Mouse (Mus musculus): ENCODE results near the gene Pitx3.
"Not testable (repeated sequence)": the region's sequence is repeated elsewhere in the genome, so short reads cannot be mapped to it uniquely, and the experiment has no call there.

The Pitx3 gene

GRCm38 (mm10) chr19:46147511-46148371, at the start of gene Pitx3:
Pitx3 (minus strand) TSS chr19:46148326.
- DNase-seq (ENCODE audit: low read depth), result no peak

DNA sequence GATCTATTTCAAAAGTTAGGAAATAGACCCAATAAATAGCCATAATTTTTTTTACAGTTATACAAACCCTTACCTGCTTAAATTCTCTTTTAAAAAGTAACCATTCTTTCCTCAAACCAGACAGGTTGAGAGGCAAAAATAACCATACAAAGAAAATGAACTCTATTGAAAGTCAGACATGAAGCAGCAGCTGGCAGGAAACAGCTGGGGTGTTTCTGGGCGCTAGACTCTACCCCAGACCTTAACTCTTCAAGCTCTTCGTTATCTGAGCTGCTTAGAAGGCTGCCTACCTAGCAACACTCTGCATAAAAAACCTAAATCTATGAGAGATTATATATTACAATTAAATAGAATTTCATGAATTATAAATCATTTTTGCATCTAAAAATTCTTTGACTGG, 39.1 kb upstream of the Pitx3 start:
- DNase-seq (ENCODE audit: low read depth), result no peak

GRCm38 (mm10) chr19:46186611-46187010, 38.5 kb upstream of the Pitx3 start:
- DNase-seq (ENCODE audit: low read depth), result no peak

DNA sequence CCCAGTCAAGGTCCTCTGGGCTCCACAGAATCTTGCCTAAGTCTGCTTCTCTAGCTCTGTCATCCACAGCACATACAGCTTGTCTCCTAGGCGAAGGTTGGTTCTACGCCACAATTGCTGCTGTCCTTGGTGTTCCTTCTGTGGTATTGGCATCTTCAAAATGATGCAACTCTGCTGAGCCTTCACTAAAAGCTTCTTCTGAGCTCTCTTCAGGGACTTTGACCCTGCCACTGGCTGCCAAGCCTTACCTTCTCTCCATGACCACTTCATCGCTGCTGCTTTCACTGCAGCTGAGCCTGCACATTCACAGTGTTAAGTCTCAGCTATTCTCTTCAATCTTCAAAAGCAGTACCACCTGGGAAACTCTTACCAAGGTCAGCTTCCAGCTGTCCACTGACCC, 34.1 kb upstream of the Pitx3 start:
- no peak for DNase-seq (ENCODE audit: low read depth)

DNA sequence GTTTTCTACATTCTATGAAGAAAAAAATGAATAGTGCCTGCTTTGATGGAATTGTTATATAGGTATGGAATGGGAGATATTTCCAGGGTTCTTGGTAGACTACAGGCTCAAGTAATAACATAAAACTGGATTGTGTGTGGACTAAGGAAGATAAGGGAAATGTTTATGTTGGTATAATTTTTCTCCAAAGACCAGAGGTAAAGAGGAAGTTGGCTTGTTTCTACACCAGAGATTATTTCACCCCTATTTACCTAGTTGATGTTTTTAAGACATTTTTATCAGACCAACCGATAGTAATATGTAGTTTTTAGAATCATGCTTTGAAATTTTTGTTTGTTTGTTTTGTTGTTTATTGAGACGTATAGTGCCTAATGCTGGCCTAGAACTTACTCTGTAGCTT, 32.1 kb upstream of the Pitx3 start:
- DNase-seq (ENCODE audit: low read depth), result no peak

- no peak for DNase-seq (ENCODE audit: low read depth)
Measured at GRCm38 (mm10) chr19:46177046-46177445, 28.9 kb upstream of the Pitx3 start.

- no peak for DNase-seq (ENCODE audit: low read depth)
Measured at GRCm38 (mm10) chr19:46175173-46175572, 27.0 kb upstream of the Pitx3 start.

DNA sequence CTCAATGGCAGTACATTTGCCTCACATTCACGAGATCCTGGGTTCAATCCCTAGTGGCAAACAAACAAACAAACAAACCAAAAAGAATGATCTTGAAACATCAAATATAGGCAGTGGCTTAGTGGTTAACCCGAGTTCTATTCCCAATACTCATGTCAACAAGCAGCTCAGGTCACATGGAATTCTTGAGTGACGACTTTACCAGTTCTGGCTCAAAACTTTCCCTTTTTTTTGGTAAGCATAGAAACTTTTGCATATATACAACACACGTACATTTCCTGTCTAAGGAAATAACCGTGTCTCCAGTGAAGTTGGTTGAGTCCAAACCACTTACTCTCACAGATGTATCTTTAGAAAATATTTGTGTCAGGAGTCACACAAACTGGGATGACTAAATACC, 24.4 kb upstream of the Pitx3 start:
- no peak for DNase-seq (ENCODE audit: low read depth)

- DNase-seq (ENCODE audit: low read depth), result no peak
Measured at GRCm38 (mm10) chr19:46169913-46170312, 21.8 kb upstream of the Pitx3 start.

GRCm38 (mm10) chr19:46169396-46169795, 21.3 kb upstream of the Pitx3 start:
- DNase-seq (ENCODE audit: low read depth), result no peak

GRCm38 (mm10) chr19:46167169-46167568, 19.0 kb upstream of the Pitx3 start:
- not testable (repeated sequence) for DNase-seq (ENCODE audit: low read depth)

DNA sequence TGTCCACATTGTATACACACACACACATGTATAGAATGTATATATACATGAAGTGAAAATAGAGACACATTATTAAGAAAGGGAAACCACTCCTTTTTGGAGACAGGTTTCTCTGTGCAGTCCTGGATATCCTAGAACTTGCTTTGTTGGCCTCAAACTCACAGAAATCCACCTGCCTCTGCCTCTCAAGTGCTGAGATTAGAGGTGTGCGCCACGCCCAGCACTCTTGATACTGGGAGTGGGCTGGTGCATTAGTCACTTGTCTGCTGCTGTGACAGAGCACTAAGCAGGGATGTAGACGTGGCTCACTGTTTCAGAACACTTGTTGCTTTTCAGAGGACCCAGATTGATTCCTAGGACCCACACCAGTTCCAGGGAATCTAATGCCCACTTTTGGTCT, 17.8 kb upstream of the Pitx3 start:
- no peak for DNase-seq (ENCODE audit: low read depth)

DNA sequence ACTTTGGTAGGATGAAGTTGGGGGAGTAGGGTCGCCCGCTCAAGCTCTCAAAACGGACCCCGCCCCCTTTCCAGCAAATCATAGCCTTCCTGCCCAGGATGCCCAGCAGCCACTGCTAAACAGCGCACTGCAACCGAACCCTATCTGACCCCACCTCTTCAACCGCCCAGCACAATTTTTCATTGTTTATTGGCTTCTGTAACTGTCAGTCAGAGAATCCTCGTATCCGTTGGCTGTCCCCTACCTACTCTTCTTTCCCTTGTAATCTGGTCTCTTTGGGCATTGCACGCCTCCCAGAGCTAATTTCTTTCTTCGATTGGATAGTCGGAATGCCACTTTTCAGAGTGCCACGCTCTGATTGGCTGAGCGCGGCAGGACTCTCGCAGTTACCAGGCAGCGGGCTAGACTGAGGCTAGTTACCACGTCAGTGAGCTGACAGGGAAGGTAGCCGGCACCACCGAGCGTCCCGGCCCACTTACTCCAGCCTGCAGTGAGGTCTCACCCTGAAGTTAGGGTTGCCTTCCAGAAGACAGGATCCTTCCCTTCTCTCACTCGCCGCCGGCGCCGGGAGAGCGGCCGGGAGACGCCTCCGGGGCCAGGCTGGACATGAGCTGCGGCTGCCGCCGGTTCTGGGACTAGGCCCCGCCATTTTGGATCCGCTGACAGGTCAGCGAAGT, 4.1 kb upstream of the Pitx3 start, which contains the start of gene Gbf1:
Gbf1 (plus strand) TSS at position 383 of the 677 bp plus-strand sequence.
- peak; percentile 99 for DNase-seq (ENCODE audit: low read depth)

DNA sequence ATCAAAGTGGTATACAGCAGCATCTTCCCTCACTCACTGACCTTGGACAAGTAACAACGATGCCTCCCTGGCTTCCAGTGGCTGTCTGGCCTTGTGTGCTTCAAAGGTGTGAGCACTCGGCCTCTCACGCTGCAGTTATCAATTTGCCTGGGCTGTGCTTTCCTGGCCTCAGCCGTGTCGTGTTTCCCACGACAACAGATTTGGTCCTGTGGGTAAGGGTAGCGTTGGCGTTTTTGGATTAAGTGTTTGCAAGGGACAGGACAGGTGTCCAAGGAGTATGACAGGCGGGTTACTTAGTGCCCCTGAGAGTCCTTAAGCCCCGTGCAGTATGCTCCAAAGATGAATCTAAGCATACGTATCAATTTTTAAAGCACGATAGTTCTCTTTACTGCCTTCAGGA, 965 bp upstream of the Pitx3 start:
- peak; percentile 35 for DNase-seq (ENCODE audit: low read depth)

DNA sequence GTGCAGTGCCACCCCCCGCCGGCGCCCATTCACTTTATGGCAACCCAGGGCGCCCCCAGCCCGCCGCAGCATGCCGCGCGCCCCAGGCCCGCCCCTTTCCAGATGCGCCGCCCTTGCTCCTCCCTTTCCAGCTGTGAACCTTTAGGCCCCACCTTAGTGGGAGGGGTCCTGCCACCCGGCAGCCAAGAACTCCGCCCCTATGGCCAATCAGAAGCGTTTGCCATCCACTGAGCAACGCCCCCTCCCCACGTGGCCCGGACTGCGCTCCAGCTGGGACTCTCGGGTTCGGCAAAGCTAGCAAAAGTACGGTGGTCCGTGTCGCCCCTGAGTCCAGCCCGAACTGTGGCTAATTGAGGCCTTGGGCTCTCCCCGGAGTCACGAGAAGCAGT, 240 bp upstream of the Pitx3 start:
- DNase-seq (ENCODE audit: low read depth), result peak; percentile 91

- no peak for DNase-seq (ENCODE audit: low read depth)
Measured at GRCm38 (mm10) chr19:46141091-46141490, 7.0 kb downstream of the Pitx3 start.

DNA sequence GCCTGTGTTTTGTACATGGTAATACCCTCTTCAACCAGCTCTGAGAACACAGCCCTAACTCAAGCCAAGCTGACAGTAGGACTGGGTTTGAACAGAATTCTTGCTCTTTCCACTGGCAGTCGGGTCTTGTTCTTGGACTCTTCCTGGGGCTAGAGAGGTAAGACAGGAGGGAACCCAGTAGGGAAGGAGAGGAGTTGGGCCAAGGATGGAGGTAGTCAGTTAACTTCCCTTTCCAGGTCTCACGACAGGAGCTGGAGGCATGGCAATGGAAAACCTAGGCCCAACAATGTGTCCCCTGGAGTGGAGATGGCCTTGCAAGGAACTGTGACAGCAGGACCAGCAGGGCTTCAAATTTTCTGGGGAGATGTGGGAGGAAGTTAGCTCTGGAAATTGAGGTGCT, 7.8 kb downstream of the Pitx3 start:
- no peak for DNase-seq (ENCODE audit: low read depth)

DNA sequence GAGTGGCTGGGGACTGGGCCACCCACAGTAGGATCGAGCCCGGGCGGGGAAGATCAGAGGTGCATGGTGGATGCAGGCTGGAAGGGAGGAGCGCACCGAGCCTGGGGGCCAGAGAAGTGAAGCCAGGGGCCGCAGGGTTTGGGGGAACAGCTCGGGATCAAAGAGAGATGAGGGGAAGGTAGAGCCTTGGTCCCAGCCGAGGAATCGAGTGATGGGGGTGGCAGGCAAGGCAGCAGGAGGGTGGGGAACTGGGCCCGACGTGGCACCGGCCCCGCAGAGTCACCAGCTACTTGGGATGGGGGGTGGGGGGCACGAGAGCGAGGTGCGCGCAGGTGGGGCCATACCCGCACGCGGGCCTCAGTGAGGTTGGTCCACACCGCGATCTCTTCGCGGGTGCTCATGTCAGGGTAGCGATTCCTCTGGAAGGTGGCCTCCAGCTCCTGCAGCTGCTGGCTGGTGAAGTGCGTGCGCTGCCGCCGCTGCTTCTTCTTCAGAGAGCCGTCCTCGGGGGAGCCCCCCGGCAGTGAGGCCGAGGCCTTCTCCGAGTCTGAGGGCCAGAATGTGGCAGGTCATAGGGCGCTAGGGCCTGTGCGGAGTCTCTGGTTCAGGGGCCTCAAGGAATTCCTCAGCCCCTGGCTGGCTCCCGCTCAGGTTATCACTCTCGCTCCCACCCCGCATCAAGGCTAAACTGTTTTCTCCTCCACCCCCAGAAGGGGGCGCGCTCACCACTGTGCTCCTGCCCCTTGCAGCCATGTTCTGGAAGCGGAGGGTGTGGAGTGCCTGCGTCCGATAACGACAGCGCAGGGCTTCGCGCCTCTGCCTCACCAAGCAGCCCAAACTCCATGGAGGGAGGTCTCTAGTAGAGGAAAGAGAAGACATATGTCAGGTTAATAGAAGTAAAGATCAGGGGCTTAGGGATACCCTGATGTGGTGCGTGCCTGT, 11.2 kb downstream of the Pitx3 start:
- peak; percentile 90 for DNase-seq (ENCODE audit: low read depth)

GRCm38 (mm10) chr19:46135789-46136638, 12.1 kb downstream of the Pitx3 start:
- DNase-seq (ENCODE audit: low read depth), result peak; percentile 88

DNA sequence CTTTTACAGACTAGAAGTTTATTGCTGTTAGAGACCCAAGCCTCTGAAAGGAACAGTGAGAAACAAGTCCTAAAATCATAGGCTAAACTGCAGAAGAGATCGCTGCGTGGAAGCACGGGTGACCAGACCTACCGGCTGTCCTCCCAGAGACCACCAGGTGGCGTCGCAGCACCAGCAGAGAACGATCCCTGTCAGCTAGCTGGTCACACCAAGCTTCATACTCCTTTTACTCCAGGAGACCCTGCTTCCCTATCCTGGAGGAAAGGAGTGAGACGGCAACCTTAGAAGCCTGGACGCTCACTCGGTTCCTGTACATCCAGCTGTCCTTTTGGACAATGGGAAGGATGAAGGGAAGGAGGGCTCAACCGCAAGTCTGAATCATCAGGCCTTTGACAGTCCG, 12.8 kb downstream of the Pitx3 start:
- peak; percentile 92 for DNase-seq (ENCODE audit: low read depth)

DNA sequence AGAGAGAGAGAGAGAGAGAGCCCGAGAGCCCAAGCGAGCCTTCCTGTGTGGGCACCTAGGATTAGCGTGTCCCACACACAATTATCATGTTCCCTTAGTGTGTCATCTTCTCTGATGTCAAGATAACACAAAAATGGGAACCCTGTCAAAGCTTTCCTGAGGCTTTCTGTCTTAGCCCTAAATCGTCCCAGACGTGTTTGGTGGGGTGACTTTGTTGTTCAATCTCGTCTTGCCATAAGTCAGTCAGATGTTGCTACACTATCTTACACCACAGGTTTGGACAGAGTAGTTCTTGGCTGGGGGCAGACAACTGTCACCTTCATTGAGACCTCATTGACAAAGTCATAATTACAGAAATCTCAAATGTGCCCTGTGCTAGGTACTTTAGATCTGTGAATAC, 15.5 kb downstream of the Pitx3 start:
- DNase-seq (ENCODE audit: low read depth), result peak; percentile 36

All from induced T-regulatory cell, adult 2 months (primary cell).